Mouse (Mus musculus) midbrain, embryonic 11.5 days (tissue): Measurements from ENCODE around the gene Luzp1. TPM values are rescaled to one million over a fixed set of nuclear protein-coding genes. Genes with fewer than 3 reads are reported as not detected.
A peak's percentile ranks its signal among the peaks of the same experiment; 100 is the strongest.

Source experiments
- ATAC-seq: fragments of 200-750 bp; cut with Nextera tagmentation; 2 replicates; pipeline ENCODE4 v1.8.0; 2017; ENCODE audit warnings: moderate TSS enrichment, moderate library complexity; ENCODE audit not compliant: low FRiP score
- DNase-seq: peaks from one replicate; pipeline ENCODE4 v3.0.0; 2015; ENCODE audit warnings: low spot score; ENCODE audit errors: missing footprints
- H3K27ac ChIP-seq: fragments of 300-500 bp; sonication (generic); 2 replicates; pipeline ENCODE4 v1.5.1; 2014; ENCODE audit warnings: low read depth, low read length
- H3K27me3 ChIP-seq: fragments of 300-500 bp; sonication (generic); 2 replicates; pipeline ENCODE4 v1.6.1; 2014; ENCODE audit warnings: mild to moderate bottlenecking, low read length, moderate library complexity, mixed read lengths; ENCODE audit not compliant: control insufficient read depth, insufficient read depth
- H3K36me3 ChIP-seq: fragments of 300-500 bp; sonication (generic); 2 replicates; pipeline ENCODE4 v1.6.1; 2014; ENCODE audit warnings: mild to moderate bottlenecking, low read length, moderate library complexity, mixed read lengths; ENCODE audit not compliant: control insufficient read depth, insufficient read depth
- H3K4me1 ChIP-seq: fragments of 300-500 bp; sonication (generic); 2 replicates; pipeline ENCODE4 v1.6.1; 2014; ENCODE audit warnings: low read length; ENCODE audit not compliant: control insufficient read depth, insufficient read depth
- H3K4me2 ChIP-seq: fragments of 300-500 bp; sonication (generic); 2 replicates; pipeline ENCODE4 v1.6.1; 2014; ENCODE audit warnings: mild to moderate bottlenecking, moderate library complexity
- H3K4me3 ChIP-seq: fragments of 300-500 bp; sonication (generic); 2 replicates; pipeline ENCODE4 v1.5.1; 2014; ENCODE audit warnings: low read depth, low read length
- H3K9ac ChIP-seq: fragments of 300-500 bp; sonication (generic); 2 replicates; pipeline ENCODE4 v1.6.1; 2014; ENCODE audit warnings: low read length
- H3K9me3 ChIP-seq: fragments of 300-500 bp; sonication (generic); 2 replicates; pipeline ENCODE4 v1.6.1; 2016; ENCODE audit warnings: low read length; ENCODE audit not compliant: control insufficient read depth
- WGBS: fragments of 180-500 bp; shearing (Covaris S2); extraction: QIAGEN DNeasy Blood & Tissue Kit; methylation state at CpG from one replicate; pipeline ENCODE4 v1.1.7; 2014; 5-methylcytosine and 5-hydroxymethylcytosine counted together
- polyA plus RNA-seq: library from polyadenylated mRNA; unstranded; fragments of >200 nt; fragmentation: Nextera tagmentation; extraction: Ambion mirVana; gene quantifications from 2 replicates; pipeline ENCODE4 v1.2.1, GENCODE M21; 2014

Luzp1 gene
- polyA plus RNA-seq, 1 experiment from 2014 or later = 99.5 TPM

GRCm38 (mm10) chr4:136458276-136458675, 11.3 kb upstream of the Luzp1 start:
- Histone ChIP-seq H3K4me3 (no peak overlapping the region), H3K9ac (no peak overlapping the region), H3K27ac (no peak overlapping the region), H3K9me3 (no peaks in the 10 kb centered on the region), H3K27me3 (peaks cover 8% of the 10 kb centered on the region), H3K4me1 (peaks cover 4% of the 10 kb centered on the region; the same call in 1 of the 2 replicates), H3K4me2 (no peak overlapping the region), H3K36me3 (no peaks in the 10 kb centered on the region)
- DNase-seq (no peak), ATAC-seq (no peak)
- WGBS = 85% methylated on average over 7 of the region's 7 CpGs

GRCm38 (mm10) chr4:136459210-136459609, 10.4 kb upstream of the Luzp1 start:
- no peak overlapping the region for H3K4me3 ChIP-seq
- no peak for ATAC-seq
- H3K9me3 ChIP-seq = no peaks in the 10 kb centered on the region
- H3K4me2 ChIP-seq = no peak overlapping the region
- 87% methylated on average over 12 of the region's 12 CpGs for WGBS
- H3K4me1 ChIP-seq = peaks cover 4% of the 10 kb centered on the region; the same call in 1 of the 2 replicates
- no peak overlapping the region for H3K9ac ChIP-seq
- no peak for DNase-seq
- H3K27ac ChIP-seq = no peak overlapping the region
- H3K36me3 ChIP-seq = no peaks in the 10 kb centered on the region
- H3K27me3 ChIP-seq = peaks cover 17% of the 10 kb centered on the region

DNA sequence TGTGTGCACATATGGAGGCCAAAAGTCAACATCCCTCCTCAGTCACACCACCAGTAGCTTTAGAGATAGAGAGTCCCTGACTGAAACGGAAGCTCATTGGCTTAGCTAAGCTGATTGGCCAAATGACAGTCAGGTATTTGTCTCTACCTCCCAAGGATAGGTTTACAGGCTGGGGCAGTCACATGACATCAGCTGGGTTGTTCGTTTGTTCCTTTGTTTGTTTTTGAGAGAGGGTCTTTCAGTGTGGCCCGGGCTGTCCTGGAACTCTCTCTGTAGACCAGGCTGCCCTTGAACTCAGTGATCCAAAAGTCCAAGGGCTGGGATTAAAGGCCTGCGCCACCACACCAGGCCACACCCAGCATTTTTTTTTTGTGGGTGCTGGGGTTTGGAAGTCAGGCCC, 8.4 kb upstream of the Luzp1 start:
- Histone ChIP-seq H3K27ac (no peak overlapping the region), H3K27me3 (peaks cover 20% of the 10 kb centered on the region), H3K4me2 (no peak overlapping the region), H3K9ac (no peak overlapping the region), H3K36me3 (no peaks in the 10 kb centered on the region), H3K4me3 (no peak overlapping the region), H3K9me3 (no peaks in the 10 kb centered on the region), H3K4me1 (peaks cover 4% of the 10 kb centered on the region; the same call in 1 of the 2 replicates)
- DNase-seq (no peak), ATAC-seq (no peak)
- WGBS = 15% methylated on average over 4 of the region's 4 CpGs

GRCm38 (mm10) chr4:136461761-136462085, 7.8 kb upstream of the Luzp1 start:
- H3K27ac ChIP-seq = no peak overlapping the region

GRCm38 (mm10) chr4:136462086-136462838, 7.3 kb upstream of the Luzp1 start, which contains the start of gene 6030445D17Rik:
TSS of gene 6030445D17Rik (plus strand) at chr4:136462250.
- Histone ChIP-seq H3K9me3 (no peaks in the 10 kb centered on the region), H3K9ac (peak within 1 kb of the TSS; percentile 74), H3K27me3 (peaks cover 20% of the 10 kb centered on the region), H3K4me3 (peak within 1 kb of the TSS; percentile 62), H3K4me2 (peak within 1 kb of the TSS; percentile 99), H3K4me1 (peaks cover 4% of the 10 kb centered on the region; the same call in 1 of the 2 replicates), H3K27ac (peak within 1 kb of the TSS; percentile 40; the same call in 1 of the 2 replicates), H3K36me3 (no peaks in the 10 kb centered on the region)
- peak; percentile 97 for DNase-seq
- peak; percentile 76 for ATAC-seq
- under 1% methylated on average over 63 of the region's 64 CpGs for WGBS

More at GRCm38 (mm10) chr4:136461761-136462085, 7.8 kb upstream of the Luzp1 start:
- no peaks in the 10 kb centered on the region for H3K9me3 ChIP-seq
- H3K27me3 ChIP-seq = peaks cover 20% of the 10 kb centered on the region
- ATAC-seq = no peak; the same call in 1 of the 2 replicates
- H3K4me2 ChIP-seq = peak overlapping the region; percentile 99
- H3K4me3 ChIP-seq = peak overlapping the region; percentile 62
- peak; percentile 91 for DNase-seq
- no peak overlapping the region for H3K9ac ChIP-seq
- H3K4me1 ChIP-seq = peaks cover 4% of the 10 kb centered on the region; the same call in 1 of the 2 replicates
- 11% methylated on average over 6 of the region's 6 CpGs for WGBS
- no peaks in the 10 kb centered on the region for H3K36me3 ChIP-seq

DNA sequence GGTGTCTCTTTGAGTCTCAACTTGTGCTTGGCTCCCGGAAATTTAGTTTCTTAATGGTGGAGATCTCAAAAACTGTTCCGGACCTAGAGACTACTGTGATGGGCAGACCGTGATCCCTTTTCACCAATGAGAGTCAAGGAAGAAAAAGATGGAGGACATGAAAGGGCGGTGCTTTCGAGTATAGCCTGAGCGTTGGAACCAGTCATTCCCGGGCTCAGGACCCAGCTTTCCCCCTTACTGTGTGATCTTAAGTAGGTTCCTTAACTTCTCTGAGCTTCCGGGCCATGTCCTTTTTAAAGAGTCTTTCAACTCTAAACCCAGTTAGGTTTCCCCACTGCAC, 6.8 kb upstream of the Luzp1 start:
- peaks cover 20% of the 10 kb centered on the region for H3K27me3 ChIP-seq
- peak overlapping the region; percentile 40; the same call in 1 of the 2 replicates for H3K27ac ChIP-seq
- H3K9me3 ChIP-seq = no peaks in the 10 kb centered on the region
- no peaks in the 10 kb centered on the region for H3K36me3 ChIP-seq
- H3K4me3 ChIP-seq = peak overlapping the region; percentile 62
- ATAC-seq = peak; percentile 70
- H3K4me1 ChIP-seq = peaks cover 4% of the 10 kb centered on the region; the same call in 1 of the 2 replicates
- WGBS = 2% methylated on average over 8 of the region's 8 CpGs
- peak overlapping the region; percentile 74 for H3K9ac ChIP-seq
- H3K4me2 ChIP-seq = peak overlapping the region; percentile 99
- no peak for DNase-seq

DNA sequence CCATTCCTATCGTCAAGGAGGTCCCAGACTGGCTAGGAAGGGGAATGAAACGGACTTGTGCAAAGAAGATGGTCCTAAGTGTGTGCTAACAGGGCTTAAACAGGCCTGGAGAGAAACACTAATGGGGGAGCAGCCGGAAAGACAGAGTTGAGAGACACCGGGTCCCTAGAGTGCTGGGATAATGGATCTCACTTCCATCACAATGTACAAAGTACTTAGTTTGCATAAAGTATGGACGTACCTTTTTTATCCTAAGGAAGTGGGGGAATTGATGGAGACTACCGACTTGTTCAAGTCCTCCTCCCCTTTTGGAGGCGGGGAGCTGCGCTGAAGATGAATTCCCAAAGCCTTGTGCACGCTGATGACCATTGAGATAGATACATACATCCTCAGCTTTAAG, 6.1 kb upstream of the Luzp1 start:
- Histone ChIP-seq H3K4me1 (peaks cover 4% of the 10 kb centered on the region; the same call in 1 of the 2 replicates), H3K36me3 (no peaks in the 10 kb centered on the region), H3K27me3 (peaks cover 20% of the 10 kb centered on the region), H3K4me2 (peak overlapping the region; percentile 99), H3K4me3 (peak overlapping the region; percentile 62; the same call in 1 of the 2 replicates), H3K9ac (no peak overlapping the region), H3K27ac (no peak overlapping the region), H3K9me3 (no peaks in the 10 kb centered on the region)
- ATAC-seq (no peak), DNase-seq (no peak)
- WGBS = 14% methylated on average over 9 of the region's 9 CpGs

DNA sequence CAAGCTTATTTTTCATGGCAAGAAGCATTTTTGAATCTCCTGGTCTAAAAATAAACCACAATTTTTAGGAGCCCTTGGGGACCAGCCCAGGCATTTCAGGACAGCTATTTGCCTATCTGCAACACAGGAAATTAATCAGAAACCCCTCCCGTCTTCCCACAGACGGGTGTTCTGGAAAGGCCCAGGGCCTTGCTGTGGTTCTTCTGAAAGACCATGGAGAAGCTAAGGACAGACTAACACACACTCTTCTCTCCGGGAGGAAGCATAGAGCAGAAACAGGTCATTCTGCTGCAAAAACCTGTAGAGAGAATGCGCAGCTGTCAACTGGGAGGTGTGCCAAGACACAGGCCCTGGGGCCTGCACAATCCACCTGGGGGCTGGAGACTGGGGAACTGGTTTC, 3.3 kb upstream of the Luzp1 start:
- H3K4me1 ChIP-seq = peaks cover 7% of the 10 kb centered on the region
- peak; percentile 85 for DNase-seq

GRCm38 (mm10) chr4:136468553-136469327, 821 bp upstream of the Luzp1 start:
- no peaks in the 10 kb centered on the region for H3K9me3 ChIP-seq
- 74% methylated on average over 14 of the region's 14 CpGs for WGBS
- 0 out of 2 replicates have a peak, but pooled peaks have one; percentile 6 for ATAC-seq
- H3K27ac ChIP-seq = no peak overlapping the region
- peaks cover 11% of the 10 kb centered on the region for H3K4me1 ChIP-seq
- H3K4me2 ChIP-seq = peak overlapping the region; percentile 53; the same call in 1 of the 2 replicates
- no peak overlapping the region for H3K9ac ChIP-seq
- H3K27me3 ChIP-seq = peaks cover 7% of the 10 kb centered on the region; the same call in 1 of the 2 replicates
- no peak for DNase-seq
- no peaks in the 10 kb centered on the region for H3K36me3 ChIP-seq
- H3K4me3 ChIP-seq = no peak overlapping the region

More for the DNA sequence above, 3.3 kb upstream of the Luzp1 start:
- 85% methylated on average over 4 of the region's 4 CpGs for WGBS
- H3K27me3 ChIP-seq = peaks cover 17% of the 10 kb centered on the region
- no peak for ATAC-seq
- no peaks in the 10 kb centered on the region for H3K9me3 ChIP-seq
- H3K4me2 ChIP-seq = no peak overlapping the region
- H3K36me3 ChIP-seq = no peaks in the 10 kb centered on the region
- H3K27ac ChIP-seq = no peak overlapping the region
- no peak overlapping the region for H3K9ac ChIP-seq
- H3K4me3 ChIP-seq = no peak overlapping the region
